Mouse (Mus musculus): ENCODE data around the gene Ucn.

Gene Ucn

DNA sequence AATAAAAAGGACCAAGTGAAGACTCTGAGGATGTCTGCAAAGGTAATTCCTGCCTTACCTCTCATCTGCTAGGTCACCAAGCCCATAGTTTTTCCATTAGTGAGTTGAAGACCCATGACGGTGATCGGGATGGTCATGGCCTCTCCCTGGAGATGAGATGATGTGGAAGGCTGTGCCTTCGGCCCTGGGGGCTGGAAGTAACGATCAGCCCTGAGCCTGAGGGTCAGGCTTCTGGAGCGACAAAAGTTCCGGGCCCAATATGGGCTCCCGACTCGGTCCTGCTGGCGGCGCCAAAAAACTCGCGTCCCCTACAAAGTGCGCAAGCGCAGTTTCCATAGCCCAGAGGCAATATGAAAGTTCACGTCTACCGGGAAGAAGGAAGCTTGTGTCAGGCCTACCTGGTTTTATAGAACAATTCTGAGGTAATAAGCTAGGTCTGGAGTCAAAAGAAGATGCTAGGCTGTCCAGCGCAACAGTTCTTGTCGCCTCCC lies 30.6 kb downstream of the Ucn start, which contains the start of gene Slc30a3:
Gene Slc30a3 (minus strand): TSS at position 238 of the 491 bp plus-strand sequence.
- DNase-seq (ENCODE audit: low spot score) = no peak

DNA sequence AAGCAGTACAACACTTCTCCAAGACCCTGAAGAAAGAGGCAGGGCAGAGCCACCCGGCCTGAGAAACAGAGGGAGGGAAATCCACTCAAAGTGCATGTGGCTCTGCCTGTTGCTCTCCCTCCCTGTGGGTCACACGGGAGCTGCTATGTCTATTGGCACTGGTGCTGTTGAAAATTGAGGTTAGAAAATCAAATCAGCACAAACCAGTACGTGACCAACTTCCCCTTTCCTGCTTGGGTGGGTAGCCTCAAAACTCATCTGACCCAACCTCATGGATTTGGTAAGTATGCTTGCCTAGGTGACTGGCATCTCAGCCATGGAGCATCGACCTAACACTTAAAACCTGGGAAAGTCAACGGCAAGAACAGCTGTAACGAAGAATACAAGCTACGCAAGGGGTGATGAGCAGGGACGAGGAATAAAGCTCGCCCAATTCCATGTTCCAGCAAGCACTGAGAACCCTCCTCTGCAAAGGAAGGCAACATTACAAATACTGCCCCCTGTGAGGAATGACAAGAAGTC lies 32.8 kb downstream of the Ucn start, which contains the start of gene Dnajc5g:
Gene Dnajc5g (plus strand): TSS at position 472 of the 522 bp plus-strand sequence.
- DNase-seq (ENCODE audit: low spot score) = no peak

DNA sequence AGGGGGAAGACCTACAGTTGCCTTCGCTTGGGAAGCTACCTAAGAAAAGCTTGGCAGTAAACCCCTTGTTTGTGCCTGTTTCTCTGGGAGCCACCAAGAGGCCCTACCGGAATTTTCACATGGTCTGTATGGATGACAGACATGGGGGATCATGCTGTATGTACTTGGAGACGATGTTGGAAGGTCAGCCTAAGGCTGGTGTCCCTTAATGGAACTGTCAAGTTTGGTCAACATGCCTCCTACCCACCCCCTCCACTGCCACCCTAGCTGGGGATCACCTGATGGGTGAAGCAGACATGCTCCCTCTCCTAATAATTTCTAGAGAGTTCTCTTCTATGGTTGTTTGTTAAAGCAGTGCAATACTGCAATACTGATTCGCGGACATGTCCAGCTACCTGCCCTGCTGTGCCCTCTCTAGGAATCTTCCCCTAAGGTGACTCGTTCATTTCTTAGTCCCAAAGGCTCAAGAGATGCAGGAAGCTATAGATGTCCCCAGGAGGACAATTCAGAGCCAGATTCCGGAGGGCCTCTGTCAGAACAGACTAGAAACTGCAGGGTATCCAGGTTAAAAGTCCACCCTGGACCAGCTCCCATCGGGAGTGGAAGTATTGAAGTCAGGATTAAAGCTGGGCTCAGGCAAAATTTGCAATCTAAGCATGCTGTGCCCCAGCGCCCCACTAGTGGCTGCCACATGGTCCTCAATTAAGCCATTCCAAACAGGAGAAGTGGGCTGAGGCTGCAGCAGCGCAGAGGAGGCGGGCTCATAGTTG lies 42.7 kb downstream of the Ucn start:
- DNase-seq (ENCODE audit: low spot score) = no peak

DNA sequence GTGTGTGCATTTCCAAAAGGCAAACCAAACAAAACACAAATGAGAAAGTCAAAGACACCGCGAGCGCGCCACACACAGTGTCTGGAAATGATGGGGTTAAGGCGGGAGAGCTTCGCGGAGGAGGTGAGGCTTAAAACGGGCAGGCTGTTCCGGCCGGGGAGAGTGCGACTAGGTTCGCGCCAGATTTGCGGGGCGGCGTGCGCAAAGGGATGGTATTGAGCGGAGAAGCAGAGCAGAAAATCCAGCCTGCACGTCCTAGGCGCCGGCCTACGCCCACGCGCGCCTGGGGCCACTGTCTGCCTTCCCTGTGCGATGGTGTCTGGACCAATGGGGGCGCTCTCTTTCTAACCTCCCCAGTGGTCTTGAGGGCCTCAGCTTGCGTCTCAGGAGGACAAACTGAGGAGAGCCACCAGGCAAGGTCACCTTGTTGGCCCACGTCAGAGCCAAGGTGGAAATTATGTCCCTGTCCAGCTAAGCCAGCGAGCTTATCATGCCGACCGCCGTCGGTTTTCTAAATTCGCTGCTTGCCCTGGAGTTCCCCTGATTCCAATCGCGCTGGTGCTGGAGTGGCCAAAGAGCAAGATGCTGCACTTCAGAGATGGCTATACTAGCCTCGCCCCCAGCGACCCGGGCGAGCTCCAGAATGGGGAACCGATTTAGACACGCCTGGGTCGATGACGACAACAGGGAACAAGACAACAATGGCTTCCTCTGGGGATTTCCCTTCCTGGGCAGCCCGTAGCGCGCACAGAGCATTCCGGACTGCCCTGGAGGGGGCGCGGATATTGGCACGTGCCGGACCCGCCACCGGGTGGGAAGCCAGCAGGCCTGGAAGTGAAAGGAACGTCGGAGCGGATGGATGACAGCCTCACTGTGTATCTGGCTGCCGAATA lies 43.6 kb downstream of the Ucn start:
- peak; percentile 64 for DNase-seq (ENCODE audit: low spot score)

DNA sequence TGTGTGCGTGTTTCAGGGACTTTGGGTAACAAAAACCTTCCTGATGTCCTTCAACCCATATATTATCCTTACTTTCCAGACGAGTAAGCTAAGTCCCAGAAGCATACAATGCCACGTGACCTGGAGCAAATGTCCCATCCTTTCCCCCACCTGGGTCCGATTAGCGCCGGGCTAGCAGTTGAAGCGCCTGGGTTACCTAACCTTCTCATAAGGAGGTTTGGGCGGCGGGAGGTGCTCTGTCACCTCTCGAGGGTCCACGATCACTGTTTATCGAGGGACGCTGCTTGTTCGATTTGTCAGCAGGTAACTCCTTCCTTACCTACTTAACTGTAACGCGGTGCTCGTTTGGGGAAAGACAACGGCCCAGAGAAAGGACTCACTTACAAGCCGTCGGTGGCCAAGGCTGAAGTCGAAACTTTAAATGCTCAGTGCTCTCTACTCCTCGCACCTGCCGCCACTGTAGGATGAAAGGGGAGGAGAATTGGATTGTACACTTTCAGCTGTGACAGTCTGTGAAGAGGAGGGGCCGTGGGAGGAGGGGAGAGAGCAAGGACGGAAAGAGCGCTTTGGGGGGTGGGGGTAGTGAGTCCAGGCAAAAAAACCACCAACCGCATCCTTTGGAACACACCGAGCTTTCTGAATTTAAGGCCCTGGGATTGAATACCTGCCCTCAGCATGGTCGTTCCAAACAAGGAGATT lies 44.4 kb downstream of the Ucn start:
- no peak for DNase-seq (ENCODE audit: low spot score)

DNA sequence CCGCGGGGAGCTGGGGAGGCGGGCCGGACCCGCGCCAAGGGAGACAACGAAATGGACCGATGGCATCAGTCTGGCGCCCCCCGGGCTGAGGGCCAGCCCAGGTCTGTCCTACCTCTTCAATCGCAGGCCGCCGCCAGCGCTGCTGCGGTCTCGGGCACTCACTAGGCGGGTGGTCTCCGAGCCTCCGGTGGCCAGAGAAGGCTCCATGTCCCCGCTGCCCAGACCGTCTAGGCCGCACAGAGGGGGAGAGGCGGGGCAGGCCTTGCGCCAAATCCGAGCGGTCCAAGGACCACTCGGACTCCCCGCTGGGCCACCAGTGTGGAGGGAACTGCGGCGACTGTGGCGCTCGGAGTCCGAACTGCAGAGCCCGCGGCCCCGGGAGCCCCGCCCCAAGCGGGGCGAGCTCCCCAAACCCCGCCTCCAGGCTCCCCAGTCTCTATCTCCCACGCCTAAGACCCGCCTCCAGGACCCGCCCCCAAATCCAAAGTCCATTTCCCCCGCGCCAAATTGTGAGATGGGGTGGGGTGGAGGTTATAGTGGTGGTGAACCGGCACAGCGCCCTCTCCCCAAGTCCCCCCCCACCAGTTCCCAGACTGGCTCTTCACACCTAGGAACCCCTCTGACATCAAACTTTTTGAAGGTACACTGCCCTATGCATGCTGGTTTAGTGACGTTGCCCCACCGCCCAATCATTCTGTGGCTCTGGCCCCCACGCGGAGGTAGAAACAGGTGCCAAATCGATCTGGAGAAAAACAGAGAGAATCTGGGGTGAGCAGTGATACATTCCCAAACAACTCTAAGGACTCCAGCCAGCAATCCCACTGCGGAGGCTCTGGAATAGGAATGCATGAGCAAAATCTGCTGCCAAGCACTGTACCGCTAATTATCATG lies 45.2 kb downstream of the Ucn start:
- DNase-seq (ENCODE audit: low spot score) = peak; percentile 70

DNA sequence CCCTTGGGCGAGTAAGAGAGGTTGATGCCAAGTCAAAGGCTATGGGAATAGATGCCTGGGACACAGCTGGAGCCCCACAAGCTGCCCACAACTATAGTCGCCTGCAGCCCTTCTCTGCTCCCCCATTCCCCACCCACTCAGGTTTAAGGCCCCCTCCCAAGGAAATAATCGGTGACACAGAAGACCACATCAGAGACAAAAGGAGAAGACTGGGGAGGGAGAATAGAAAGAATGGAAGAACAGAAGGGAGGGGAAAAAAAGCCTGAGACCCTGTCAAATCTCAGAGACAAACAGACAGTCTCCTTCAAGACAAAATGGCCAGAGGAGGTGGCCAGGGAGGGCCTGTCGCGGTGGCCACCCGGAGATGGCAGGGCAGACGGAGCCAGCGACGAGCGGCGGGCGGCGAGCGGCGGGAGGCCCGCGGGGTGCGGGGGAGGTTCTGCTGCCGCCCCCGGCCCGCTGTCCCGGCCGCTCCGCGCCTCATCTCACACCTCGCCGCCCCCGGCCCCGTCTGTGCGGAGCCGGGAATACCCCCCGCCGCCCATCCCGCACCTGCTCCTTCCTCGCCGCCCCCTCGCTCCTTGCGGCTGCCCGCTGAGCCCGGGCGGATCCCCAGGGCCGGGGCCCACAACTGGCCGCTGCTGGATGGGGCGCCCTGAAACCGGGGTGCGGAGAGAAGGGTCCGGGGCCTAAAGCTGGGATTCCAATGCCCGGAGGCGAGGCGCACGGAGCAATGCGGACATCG lies 46.2 kb downstream of the Ucn start:
- no peak for DNase-seq (ENCODE audit: low spot score)

All from testis, postnatal 10 days (tissue).